ENCODE assay signal across 10 mouse cellular contexts in genomic region chr16:10571820-10572219, GRCm38 (mm10). TPM values are rescaled to one million over a fixed set of nuclear protein-coding genes. Genes with fewer than 3 reads are reported as not detected.
A peak's percentile ranks its signal among the peaks of the same experiment; 100 is the strongest.
DNase-seq lines count a peak whose midpoint lies in the region; ATAC-seq and TF ChIP-seq lines count a peak whose summit lies in the region.
"Had no signal": no experiment of that assay in that cellular context is flagged by ENCODE, and none has a peak within 500 bp of the region (broad histone marks: within the 10 kb centered on the region; RNA-seq: fewer than 3 reads in every experiment).

No protein-coding gene starts in this region.

- H3K9ac ChIP-seq in heart, postnatal 0 days (replicated peaks; ENCODE audit: low read depth, low read length), result no peak overlapping the region
- no peak overlapping the region for H3K9ac ChIP-seq in embryonic facial prominence, embryonic 14.5 days (ENCODE audit: low read depth, low read length)
- H3K9ac ChIP-seq: liver, embryonic 15.5 days had no signal

- H3K4me1 ChIP-seq in heart, postnatal 0 days (ENCODE audit: control insufficient read depth, insufficient read depth), result no peaks in the 10 kb centered on the region
- no peaks in the 10 kb centered on the region for H3K4me1 ChIP-seq in embryonic facial prominence, embryonic 14.5 days (ENCODE audit: control insufficient read depth, insufficient read depth, low read length)

- TF ChIP-seq CTCF in heart, postnatal 0 days (IDR thresholded peaks at IDR 0.05; ENCODE audit: low read depth), result peak; percentile 75

- H3K27me3 ChIP-seq in heart, postnatal 0 days (ENCODE audit: control insufficient read depth, insufficient read depth, low read length), result no peaks in the 10 kb centered on the region
- no peaks in the 10 kb centered on the region for H3K27me3 ChIP-seq in embryonic facial prominence, embryonic 14.5 days (replicated peaks; ENCODE audit: control insufficient read depth, insufficient read depth, low read length)
- H3K27me3 ChIP-seq: liver, embryonic 15.5 days had no signal

- H3K4me2 ChIP-seq in heart, postnatal 0 days (ENCODE audit: low read depth, low read length), result no peak overlapping the region
- no peak overlapping the region for H3K4me2 ChIP-seq in embryonic facial prominence, embryonic 14.5 days (ENCODE audit: low read depth, low read length)
- H3K4me2 ChIP-seq: liver, embryonic 15.5 days had no signal

- peak; percentile 55; the same call in 1 of the 2 replicates for ATAC-seq in heart, postnatal 0 days (ENCODE audit: insufficient read depth, low read depth)
- no peak for ATAC-seq in embryonic facial prominence, embryonic 14.5 days (ENCODE audit: low read depth)

- no peak overlapping the region for H3K4me3 ChIP-seq in heart, postnatal 0 days (ENCODE audit: low read depth, low read length)
- no peak overlapping the region for H3K4me3 ChIP-seq in embryonic facial prominence, embryonic 14.5 days (ENCODE audit: low read depth, low read length)
- H3K4me3 ChIP-seq: liver, embryonic 15.5 days had no signal

- WGBS in heart, postnatal 0 days, result 40% methylated on average over 2 of the region's 2 CpGs
- WGBS in embryonic facial prominence, embryonic 14.5 days, result 53% methylated on average over 2 of the region's 2 CpGs

- no peak overlapping the region for H3K27ac ChIP-seq in heart, postnatal 0 days (ENCODE audit: low read depth)
- no peak overlapping the region for H3K27ac ChIP-seq in embryonic facial prominence, embryonic 14.5 days (replicated peaks; ENCODE audit: low read depth, low read length)
- H3K27ac ChIP-seq: liver, embryonic 15.5 days had no signal

- H3K36me3 ChIP-seq in heart, postnatal 0 days (replicated peaks; ENCODE audit: control insufficient read depth, insufficient read depth, low read length), result peaks cover 55% of the 10 kb centered on the region
- peaks cover 43% of the 10 kb centered on the region for H3K36me3 ChIP-seq in embryonic facial prominence, embryonic 14.5 days (ENCODE audit: control insufficient read depth, insufficient read depth, low read length)

- H3K9me3 ChIP-seq in heart, postnatal 0 days (replicated peaks; ENCODE audit: control insufficient read depth, low read length), result no peaks in the 10 kb centered on the region
- H3K9me3 ChIP-seq in embryonic facial prominence, embryonic 14.5 days (ENCODE audit: control insufficient read depth, low read length), result no peaks in the 10 kb centered on the region
- H3K9me3 ChIP-seq: liver, embryonic 15.5 days had no signal

- peak; percentile 79 for DNase-seq in heart, postnatal 0 days (ENCODE audit: low spot score)
- DNase-seq in heart, adult 9 months (ENCODE audit: low spot score in 2 of 2), result no peak
- DNase-seq in thymus, postnatal 0 days (ENCODE audit: low spot score), result peak; percentile 57
- DNase-seq in thymus, postnatal 25 days, result no peak
- peak; percentile 31 for DNase-seq in embryonic facial prominence, embryonic 14.5 days (ENCODE audit: low spot score)
- DNase-seq in c-Kit-positive CD71-positive TER-119-positive erythroid progenitor cells, embryonic 14.5 days (ENCODE audit: low spot score), result no peak
- DNase-seq in layer of hippocampus, adult 9-10 months (ENCODE audit: low spot score), result no peak
- no peak for DNase-seq in urinary bladder, postnatal 10 days (ENCODE audit: low spot score)
- DNase-seq: right cerebral cortex, postnatal 14 days had no signal

- TF ChIP-seq EP300 in heart, postnatal 0 days (IDR thresholded peaks at IDR 0.05; ENCODE audit: low read depth), result no peak

RNA-seq across cellular contexts. Expression of gene Clec16a, which starts 26.7 kb away (rescaled TPM):
- total RNA-seq in heart, postnatal 0 days (2014; rRNA removed; ENCODE audit: low replicate concordance), result 32.0 and 39.6 TPM in 2 replicates
- polyA plus RNA-seq in heart, postnatal 0 days (2015; fragmentation: Nextera tagmentation; extraction: Ambion mirVana), result 36.1 and 37.7 TPM in 2 replicates
- 38.5 and 50.7 TPM in 2 replicates for polyA plus RNA-seq in thymus, postnatal 0 days (2015; fragmentation: Nextera tagmentation; extraction: Ambion mirVana)
- 26.8 and 29.6 TPM in 2 replicates for polyA plus RNA-seq in embryonic facial prominence, embryonic 14.5 days (2014; fragmentation: Nextera tagmentation; extraction: Ambion mirVana)

RNA-seq across cellular contexts. Expression of gene Dexi, which starts 29.0 kb away (rescaled TPM):
- total RNA-seq in heart, postnatal 0 days (2014; rRNA removed; ENCODE audit: low replicate concordance), result 41.9 and 76.4 TPM in 2 replicates
- polyA plus RNA-seq in heart, postnatal 0 days (2015; fragmentation: Nextera tagmentation; extraction: Ambion mirVana), result 15.0 and 15.6 TPM in 2 replicates
- 27.0 and 35.2 TPM in 2 replicates for polyA plus RNA-seq in thymus, postnatal 0 days (2015; fragmentation: Nextera tagmentation; extraction: Ambion mirVana)
- polyA plus RNA-seq in embryonic facial prominence, embryonic 14.5 days (2014; fragmentation: Nextera tagmentation; extraction: Ambion mirVana), result 28.0 and 30.3 TPM in 2 replicates

Comparison
In these comparisons a context has a peak if more than half of its experiments do, and no peak if none do; other contexts are left out.
1. DNase-seq: peak in heart, postnatal 0 days (single experiment), thymus, postnatal 0 days (single experiment) and embryonic facial prominence, embryonic 14.5 days (single experiment); none in heart, adult 9 months (0 of 2), thymus, postnatal 25 days (single experiment), c-Kit-positive CD71-positive TER-119-positive erythroid progenitor cells, embryonic 14.5 days (single experiment), layer of hippocampus, adult 9-10 months (single experiment) and urinary bladder, postnatal 10 days (single experiment).